In genomic region chr8:124827387-124827786, GRCm38 (mm10) we compare ENCODE assay signal across 8 mouse cellular contexts. TPM values are rescaled to one million over a fixed set of nuclear protein-coding genes. Genes with fewer than 3 reads are reported as not detected.
DNase-seq lines count a peak whose midpoint lies in the region; ATAC-seq and TF ChIP-seq lines count a peak whose summit lies in the region.

No protein-coding gene starts in this region.

- ATAC-seq in embryonic facial prominence, embryonic 11.5 days (replicated peaks; ENCODE audit: insufficient number of reproducible peaks, low FRiP score, low TSS enrichment, low read depth): no peak
- ATAC-seq in neural tube, embryonic 11.5 days (ENCODE audit: insufficient read depth, low FRiP score, low TSS enrichment): no peak

- no peaks in the 10 kb centered on the region for H3K27me3 ChIP-seq in embryonic facial prominence, embryonic 11.5 days (ENCODE audit: control insufficient read depth, insufficient read depth, low read length)
- H3K27me3 ChIP-seq in neural tube, embryonic 11.5 days (ENCODE audit: control insufficient read depth, insufficient read depth, low read length): no peaks in the 10 kb centered on the region

- no peak overlapping the region for H3K4me2 ChIP-seq in embryonic facial prominence, embryonic 11.5 days (ENCODE audit: low read depth, low read length)
- H3K4me2 ChIP-seq in neural tube, embryonic 11.5 days (ENCODE audit: low read depth): no peak overlapping the region

- H3K36me3 ChIP-seq in embryonic facial prominence, embryonic 11.5 days (replicated peaks; ENCODE audit: control insufficient read depth, insufficient read depth, low read depth, low read length): no peaks in the 10 kb centered on the region
- H3K36me3 ChIP-seq in neural tube, embryonic 11.5 days (ENCODE audit: control insufficient read depth, insufficient read depth, low read length): no peaks in the 10 kb centered on the region

- no peaks in the 10 kb centered on the region for H3K9me3 ChIP-seq in embryonic facial prominence, embryonic 11.5 days (replicated peaks; ENCODE audit: control insufficient read depth, low read length)
- H3K9me3 ChIP-seq in neural tube, embryonic 11.5 days (ENCODE audit: control insufficient read depth, low read length): no peaks in the 10 kb centered on the region

- peak; percentile 65 for TF ChIP-seq CTCF in bone marrow, adult 2 months (IDR thresholded peaks at IDR 0.05; ENCODE audit: control insufficient read depth, insufficient read depth, low read length)

- H3K4me3 ChIP-seq in bone marrow, adult 2 months (replicated peaks; ENCODE audit: control insufficient read depth, low read depth, low read length): no peak overlapping the region
- H3K4me3 ChIP-seq in embryonic facial prominence, embryonic 11.5 days (ENCODE audit: low read depth, low read length): no peak overlapping the region
- H3K4me3 ChIP-seq in neural tube, embryonic 11.5 days (ENCODE audit: low read depth, low read length): no peak overlapping the region

- peaks cover 5% of the 10 kb centered on the region; the same call in 1 of the 2 replicates for H3K4me1 ChIP-seq in bone marrow, adult 2 months (ENCODE audit: control insufficient read depth, insufficient read depth, low read length)
- H3K4me1 ChIP-seq in embryonic facial prominence, embryonic 11.5 days (ENCODE audit: control insufficient read depth, insufficient read depth, low read length): no peaks in the 10 kb centered on the region
- H3K4me1 ChIP-seq in neural tube, embryonic 11.5 days (ENCODE audit: control insufficient read depth, insufficient read depth, low read length): no peaks in the 10 kb centered on the region

- no peak for TF ChIP-seq POLR2A in bone marrow, adult 2 months (IDR thresholded peaks at IDR 0.05; ENCODE audit: borderline replicate concordance, control insufficient read depth, low read depth, low read length)

- no peak overlapping the region for H3K9ac ChIP-seq in embryonic facial prominence, embryonic 11.5 days (replicated peaks; ENCODE audit: low read length)
- no peak overlapping the region for H3K9ac ChIP-seq in neural tube, embryonic 11.5 days (ENCODE audit: low read length)

- intact Hi-C loops in left cerebral cortex, postnatal 36 days (cut with DNase I): no loop called here

- WGBS in bone marrow, adult 2 months: 4% methylated on average over 5 of the region's 5 CpGs
- 3% methylated on average over 5 of the region's 5 CpGs for WGBS in embryonic facial prominence, embryonic 11.5 days
- WGBS in neural tube, embryonic 11.5 days: 3% methylated on average over 5 of the region's 5 CpGs

- no peak overlapping the region for H3K27ac ChIP-seq in bone marrow, adult 2 months (ENCODE audit: control insufficient read depth, insufficient read depth, low read depth, low read length, poor library complexity)
- H3K27ac ChIP-seq in embryonic facial prominence, embryonic 11.5 days (replicated peaks; ENCODE audit: low read depth, low read length): no peak overlapping the region
- H3K27ac ChIP-seq in neural tube, embryonic 11.5 days (ENCODE audit: low read depth, low read length): no peak overlapping the region

- peak; percentile 45 for DNase-seq in urinary bladder, postnatal 14 days (ENCODE audit: low spot score)
- DNase-seq in urinary bladder, adult 2 months (ENCODE audit: low spot score): no peak
- peak; percentile 73 for DNase-seq in embryonic facial prominence, embryonic 11.5 days (ENCODE audit: low spot score)
- DNase-seq in kidney, adult 18-20 months: peak; percentile 70
- peak; percentile 28 to 31 for DNase-seq in left cerebral cortex, postnatal 36 days (ENCODE audit: low spot score in 2 of 2)
- peak; percentile 61 for DNase-seq in neural tube, embryonic 11.5 days (ENCODE audit: low spot score)
- peak; percentile 50 for DNase-seq in yolk sac, embryonic 10.5 days (ENCODE audit: low spot score)

RNA-seq across cellular contexts. Expression of gene Trim67, which starts 34.5 kb away (rescaled TPM):
- polyA plus RNA-seq in urinary bladder, adult 2 months (2012; rRNA removed): 0.08 and 0.10 TPM in 2 replicates
- polyA plus RNA-seq in bone marrow, adult 2 months (2011; ENCODE audit: insufficient read depth, insufficient read length, low replicate concordance, missing spikeins): not detected in 2 replicates
- polyA plus RNA-seq in embryonic facial prominence, embryonic 11.5 days (2014; fragmentation: Nextera tagmentation; extraction: Ambion mirVana): 1.2 and 1.4 TPM in 2 replicates
- total RNA-seq in left cerebral cortex, postnatal 36 days (2021): 1 to 10 TPM; 2.0 to 2.4 TPM
- 7.1 and 7.5 TPM in 2 replicates for polyA plus RNA-seq in neural tube, embryonic 11.5 days (2014; fragmentation: Nextera tagmentation; extraction: Ambion mirVana)

RNA-seq across cellular contexts. Expression of gene Gnpat, which starts 35.4 kb away (rescaled TPM):
- polyA plus RNA-seq in urinary bladder, adult 2 months (2012; rRNA removed): 91.4 and 95.2 TPM in 2 replicates
- polyA plus RNA-seq in bone marrow, adult 2 months (2011; ENCODE audit: insufficient read depth, insufficient read length, low replicate concordance, missing spikeins): 32.3 and 41.2 TPM in 2 replicates
- 117 and 123 TPM in 2 replicates for polyA plus RNA-seq in embryonic facial prominence, embryonic 11.5 days (2014; fragmentation: Nextera tagmentation; extraction: Ambion mirVana)
- 10 to 100 TPM; 47.4 to 57.8 TPM for total RNA-seq in left cerebral cortex, postnatal 36 days (2021)
- polyA plus RNA-seq in neural tube, embryonic 11.5 days (2014; fragmentation: Nextera tagmentation; extraction: Ambion mirVana): 139 and 140 TPM in 2 replicates

RNA-seq across cellular contexts. Expression of gene 2810004N23Rik, which starts 35.5 kb away (rescaled TPM):
- 23.5 and 25.7 TPM in 2 replicates for polyA plus RNA-seq in urinary bladder, adult 2 months (2012; rRNA removed)
- 12.8 and 22.0 TPM in 2 replicates for polyA plus RNA-seq in bone marrow, adult 2 months (2011; ENCODE audit: insufficient read depth, insufficient read length, low replicate concordance, missing spikeins)
- 50.9 and 51.9 TPM in 2 replicates for polyA plus RNA-seq in embryonic facial prominence, embryonic 11.5 days (2014; fragmentation: Nextera tagmentation; extraction: Ambion mirVana)
- 10 to 100 TPM; 19.6 to 20.9 TPM for total RNA-seq in left cerebral cortex, postnatal 36 days (2021)
- 41.5 TPM in 2 replicates for polyA plus RNA-seq in neural tube, embryonic 11.5 days (2014; fragmentation: Nextera tagmentation; extraction: Ambion mirVana)
